Mouse (Mus musculus) forebrain, embryonic 15.5 days (tissue): ENCODE measurements around the gene Arid5b. TPM values are rescaled to one million over a fixed set of nuclear protein-coding genes. Genes with fewer than 3 reads are reported as not detected.

Experiments used
- ATAC-seq: fragments of 200-750 bp; cut with Nextera tagmentation; replicated peaks from 2 replicates; pipeline ENCODE4 v1.8.0; 2017; ENCODE audit warnings: mild to moderate bottlenecking, moderate TSS enrichment, moderate library complexity
- H3K27ac ChIP-seq: fragments of 300-500 bp; sonication (generic); replicated peaks from 2 replicates; pipeline ENCODE4 v1.5.1; 2015; ENCODE audit warnings: mild to moderate bottlenecking, inconsistent platforms
- H3K27me3 ChIP-seq: fragments of 300-500 bp; sonication (generic); 2 replicates; pipeline ENCODE4 v1.6.1; 2015; ENCODE audit warnings: inconsistent platforms
- H3K36me3 ChIP-seq: fragments of 300-500 bp; sonication (generic); 2 replicates; pipeline ENCODE4 v1.6.1; 2015; ENCODE audit warnings: mild to moderate bottlenecking, inconsistent platforms
- H3K4me1 ChIP-seq: fragments of 300-500 bp; sonication (generic); 2 replicates; pipeline ENCODE4 v1.6.1; 2015; ENCODE audit warnings: inconsistent platforms
- H3K4me2 ChIP-seq: fragments of 300-500 bp; sonication (generic); replicated peaks from 2 replicates; pipeline ENCODE4 v1.6.1; 2015; ENCODE audit warnings: mild to moderate bottlenecking, inconsistent platforms
- H3K4me3 ChIP-seq: fragments of 300-500 bp; sonication (generic); 2 replicates; pipeline ENCODE4 v1.5.1; 2015; ENCODE audit warnings: mild to moderate bottlenecking, inconsistent platforms
- H3K9ac ChIP-seq: fragments of 300-500 bp; sonication (generic); replicated peaks from 2 replicates; pipeline ENCODE4 v1.6.1; 2015; ENCODE audit warnings: mild to moderate bottlenecking, inconsistent platforms
- H3K9me3 ChIP-seq: fragments of 300-500 bp; sonication (generic); 2 replicates; pipeline ENCODE4 v1.6.1; 2016; ENCODE audit warnings: inconsistent platforms
- WGBS: fragments of 180-500 bp; shearing (Covaris S2); methylation state at CpG from one replicate; pipeline ENCODE4 v1.1.7; 2015; ENCODE audit warnings: mixed read lengths; 5-methylcytosine and 5-hydroxymethylcytosine counted together
- polyA plus RNA-seq: library from polyadenylated mRNA; unstranded; fragments of >200 nt; fragmentation: Nextera tagmentation; extraction: Ambion mirVana; gene quantifications from 2 replicates; pipeline ENCODE4 v1.2.1, GENCODE M21; 2015

Arid5b gene
- polyA plus RNA-seq, 1 experiment from 2014 or later: 15.1 TPM

- no peaks in the 10 kb centered on the region for H3K9me3 ChIP-seq
- no peak overlapping the region for H3K27ac ChIP-seq
- H3K27me3 ChIP-seq: no peaks in the 10 kb centered on the region
- no peak overlapping the region for H3K4me3 ChIP-seq
- 0 out of 2 replicates have a peak, but pooled peaks cover 3% of the 10 kb centered on the region for H3K4me1 ChIP-seq
- no peak overlapping the region for H3K4me2 ChIP-seq
- 80% methylated on average over 4 of the region's 4 CpGs for WGBS
- ATAC-seq: no peak
- H3K36me3 ChIP-seq: no peaks in the 10 kb centered on the region
- no peak overlapping the region for H3K9ac ChIP-seq
Measured at GRCm38 (mm10) chr10:68180151-68180550, 98.4 kb downstream of the Arid5b start.

GRCm38 (mm10) chr10:68179741-68180140 is 98.8 kb downstream of the Arid5b start:
- WGBS: 81% methylated on average over 5 of the region's 5 CpGs
- Histone ChIP-seq H3K9ac (no peak overlapping the region), H3K27ac (no peak overlapping the region), H3K9me3 (no peaks in the 10 kb centered on the region), H3K27me3 (no peaks in the 10 kb centered on the region), H3K4me1 (0 out of 2 replicates have a peak, but pooled peaks cover 3% of the 10 kb centered on the region), H3K36me3 (no peaks in the 10 kb centered on the region), H3K4me2 (no peak overlapping the region), H3K4me3 (no peak overlapping the region)
- no peak for ATAC-seq

GRCm38 (mm10) chr10:68179339-68179738 is 99.2 kb downstream of the Arid5b start:
- 93% methylated on average over 4 of the region's 4 CpGs for WGBS
- H3K9ac ChIP-seq: no peak overlapping the region
- ATAC-seq: no peak
- H3K9me3 ChIP-seq: no peaks in the 10 kb centered on the region
- no peak overlapping the region for H3K4me2 ChIP-seq
- no peaks in the 10 kb centered on the region for H3K36me3 ChIP-seq
- no peak overlapping the region for H3K27ac ChIP-seq
- H3K4me1 ChIP-seq: 0 out of 2 replicates have a peak, but pooled peaks cover 3% of the 10 kb centered on the region
- no peak overlapping the region for H3K4me3 ChIP-seq
- no peaks in the 10 kb centered on the region for H3K27me3 ChIP-seq

- Histone ChIP-seq H3K4me3 (no peak overlapping the region), H3K4me1 (0 out of 2 replicates have a peak, but pooled peaks cover 3% of the 10 kb centered on the region), H3K27me3 (no peaks in the 10 kb centered on the region), H3K9ac (no peak overlapping the region), H3K9me3 (no peaks in the 10 kb centered on the region), H3K4me2 (no peak overlapping the region), H3K36me3 (no peaks in the 10 kb centered on the region), H3K27ac (no peak overlapping the region)
- ATAC-seq: no peak
- 83% methylated on average over 10 of the region's 10 CpGs for WGBS
Measured at GRCm38 (mm10) chr10:68177697-68178485, 100.6 kb downstream of the Arid5b start.

GRCm38 (mm10) chr10:68175811-68176210 is 102.7 kb downstream of the Arid5b start:
- ATAC-seq: no peak
- no peaks in the 10 kb centered on the region for H3K4me1 ChIP-seq
- no peak overlapping the region for H3K4me3 ChIP-seq
- H3K4me2 ChIP-seq: no peak overlapping the region
- no peak overlapping the region for H3K27ac ChIP-seq
- no peak overlapping the region for H3K9ac ChIP-seq
- no peaks in the 10 kb centered on the region for H3K27me3 ChIP-seq
- H3K9me3 ChIP-seq: no peaks in the 10 kb centered on the region
- no peaks in the 10 kb centered on the region for H3K36me3 ChIP-seq
- 96% methylated on average over 5 of the region's 5 CpGs for WGBS

GRCm38 (mm10) chr10:68173634-68174033 is 104.9 kb downstream of the Arid5b start:
- 90% methylated on average over 9 of the region's 9 CpGs for WGBS
- H3K27ac ChIP-seq: no peak overlapping the region
- H3K4me1 ChIP-seq: 0 out of 2 replicates have a peak, but pooled peaks cover 4% of the 10 kb centered on the region
- ATAC-seq: no peak
- H3K4me2 ChIP-seq: no peak overlapping the region
- H3K4me3 ChIP-seq: no peak overlapping the region
- no peaks in the 10 kb centered on the region for H3K36me3 ChIP-seq
- H3K27me3 ChIP-seq: no peaks in the 10 kb centered on the region
- H3K9ac ChIP-seq: no peak overlapping the region
- H3K9me3 ChIP-seq: no peaks in the 10 kb centered on the region

GRCm38 (mm10) chr10:68172906-68173305 is 105.6 kb downstream of the Arid5b start:
- WGBS: 94% methylated on average over 4 of the region's 4 CpGs
- Histone ChIP-seq H3K36me3 (no peaks in the 10 kb centered on the region), H3K27ac (no peak overlapping the region), H3K9ac (no peak overlapping the region), H3K9me3 (no peaks in the 10 kb centered on the region), H3K4me3 (no peak overlapping the region), H3K27me3 (no peaks in the 10 kb centered on the region), H3K4me2 (no peak overlapping the region), H3K4me1 (0 out of 2 replicates have a peak, but pooled peaks cover 4% of the 10 kb centered on the region)
- no peak for ATAC-seq

- Histone ChIP-seq H3K9ac (no peak overlapping the region), H3K4me3 (no peak overlapping the region), H3K9me3 (no peaks in the 10 kb centered on the region), H3K27ac (no peak overlapping the region), H3K4me2 (no peak overlapping the region), H3K27me3 (no peaks in the 10 kb centered on the region), H3K4me1 (peaks cover 9% of the 10 kb centered on the region; the same call in 1 of the 2 replicates), H3K36me3 (no peaks in the 10 kb centered on the region)
- ATAC-seq: no peak
- 54% methylated on average over 9 of the region's 9 CpGs for WGBS
Measured at GRCm38 (mm10) chr10:68171974-68172373, 106.6 kb downstream of the Arid5b start.

GRCm38 (mm10) chr10:68168613-68169012 is 109.9 kb downstream of the Arid5b start:
- Histone ChIP-seq H3K9me3 (no peaks in the 10 kb centered on the region), H3K27me3 (no peaks in the 10 kb centered on the region), H3K36me3 (no peaks in the 10 kb centered on the region), H3K4me2 (no peak overlapping the region), H3K27ac (no peak overlapping the region), H3K9ac (no peak overlapping the region), H3K4me1 (peaks cover 30% of the 10 kb centered on the region), H3K4me3 (no peak overlapping the region)
- 82% methylated on average over 6 of the region's 6 CpGs for WGBS
- no peak for ATAC-seq

- Histone ChIP-seq H3K9me3 (no peaks in the 10 kb centered on the region), H3K27me3 (no peaks in the 10 kb centered on the region), H3K36me3 (no peaks in the 10 kb centered on the region), H3K4me1 (peaks cover 30% of the 10 kb centered on the region), H3K4me2 (no peak overlapping the region), H3K9ac (no peak overlapping the region), H3K4me3 (no peak overlapping the region), H3K27ac (no peak overlapping the region)
- no peak for ATAC-seq
- 84% methylated on average over 8 of the region's 8 CpGs for WGBS
Measured at GRCm38 (mm10) chr10:68168141-68168540, 110.4 kb downstream of the Arid5b start.

GRCm38 (mm10) chr10:68167118-68167517 is 111.4 kb downstream of the Arid5b start:
- 67% methylated on average over 4 of the region's 4 CpGs for WGBS
- no peak for ATAC-seq

GRCm38 (mm10) chr10:68166695-68167086 is 111.8 kb downstream of the Arid5b start:
- H3K4me1 ChIP-seq: peaks cover 30% of the 10 kb centered on the region
- no peaks in the 10 kb centered on the region for H3K27me3 ChIP-seq
- ATAC-seq: no peak
- H3K9ac ChIP-seq: no peak overlapping the region
- no peak overlapping the region for H3K27ac ChIP-seq
- no peak overlapping the region for H3K4me3 ChIP-seq
- H3K9me3 ChIP-seq: no peaks in the 10 kb centered on the region
- H3K4me2 ChIP-seq: no peak overlapping the region
- 63% methylated on average over 2 of the region's 2 CpGs for WGBS
- H3K36me3 ChIP-seq: no peaks in the 10 kb centered on the region

More at GRCm38 (mm10) chr10:68167118-68167517, 111.4 kb downstream of the Arid5b start:
- no peaks in the 10 kb centered on the region for H3K36me3 ChIP-seq
- no peak overlapping the region for H3K4me2 ChIP-seq
- no peak overlapping the region for H3K9ac ChIP-seq
- H3K4me3 ChIP-seq: no peak overlapping the region
- no peak overlapping the region for H3K27ac ChIP-seq
- peaks cover 30% of the 10 kb centered on the region for H3K4me1 ChIP-seq
- H3K27me3 ChIP-seq: no peaks in the 10 kb centered on the region
- no peaks in the 10 kb centered on the region for H3K9me3 ChIP-seq
